Mouse (Mus musculus) stomach, embryonic 15.5 days (tissue): Measurements from ENCODE around the gene Kat2a. TPM values are rescaled to one million over a fixed set of nuclear protein-coding genes. Genes with fewer than 3 reads are reported as not detected.

ENCODE experiments used
- ATAC-seq: fragments of 200-750 bp; cut with Nextera tagmentation; 2 replicates; pipeline ENCODE4 v1.8.0; 2017; ENCODE audit warnings: low read depth, moderate number of reproducible peaks, moderate TSS enrichment; ENCODE audit not compliant: insufficient read depth, low FRiP score
- H3K27ac ChIP-seq: fragments of 300-500 bp; sonication (generic); 2 replicates; pipeline ENCODE4 v1.5.1; 2015; ENCODE audit warnings: mild to moderate bottlenecking, inconsistent platforms
- H3K27me3 ChIP-seq: fragments of 300-500 bp; sonication (generic); replicated peaks from 2 replicates; pipeline ENCODE4 v1.6.1; 2015; ENCODE audit warnings: inconsistent platforms
- H3K36me3 ChIP-seq: fragments of 300-500 bp; sonication (generic); 2 replicates; pipeline ENCODE4 v1.6.1; 2015; ENCODE audit warnings: inconsistent platforms
- H3K4me1 ChIP-seq: fragments of 300-500 bp; sonication (generic); 2 replicates; pipeline ENCODE4 v1.6.1; 2015; ENCODE audit warnings: inconsistent platforms
- H3K4me2 ChIP-seq: fragments of 300-500 bp; sonication (generic); 2 replicates; pipeline ENCODE4 v1.6.1; 2015; ENCODE audit warnings: mild to moderate bottlenecking, inconsistent platforms
- H3K4me3 ChIP-seq: fragments of 300-500 bp; sonication (generic); replicated peaks from 2 replicates; pipeline ENCODE4 v1.5.1; 2015; ENCODE audit warnings: inconsistent platforms
- H3K9ac ChIP-seq: fragments of 300-500 bp; sonication (generic); 2 replicates; pipeline ENCODE4 v1.6.1; 2015; ENCODE audit warnings: inconsistent platforms
- H3K9me3 ChIP-seq: fragments of 300-500 bp; sonication (generic); 2 replicates; pipeline ENCODE4 v1.6.1; 2016; ENCODE audit warnings: inconsistent platforms
- WGBS: fragments of 180-500 bp; shearing (Covaris S2); methylation state at CpG from one replicate; pipeline ENCODE4 v1.1.7; 2015; 5-methylcytosine and 5-hydroxymethylcytosine counted together
- polyA plus RNA-seq: library from polyadenylated mRNA; unstranded; fragments of >200 nt; fragmentation: Nextera tagmentation; extraction: Ambion mirVana; gene quantifications from 2 replicates; pipeline ENCODE4 v1.2.1, GENCODE M21; 2015

The Kat2a gene
- polyA plus RNA-seq, 1 experiment from 2014 or later: 47.3 TPM

DNA sequence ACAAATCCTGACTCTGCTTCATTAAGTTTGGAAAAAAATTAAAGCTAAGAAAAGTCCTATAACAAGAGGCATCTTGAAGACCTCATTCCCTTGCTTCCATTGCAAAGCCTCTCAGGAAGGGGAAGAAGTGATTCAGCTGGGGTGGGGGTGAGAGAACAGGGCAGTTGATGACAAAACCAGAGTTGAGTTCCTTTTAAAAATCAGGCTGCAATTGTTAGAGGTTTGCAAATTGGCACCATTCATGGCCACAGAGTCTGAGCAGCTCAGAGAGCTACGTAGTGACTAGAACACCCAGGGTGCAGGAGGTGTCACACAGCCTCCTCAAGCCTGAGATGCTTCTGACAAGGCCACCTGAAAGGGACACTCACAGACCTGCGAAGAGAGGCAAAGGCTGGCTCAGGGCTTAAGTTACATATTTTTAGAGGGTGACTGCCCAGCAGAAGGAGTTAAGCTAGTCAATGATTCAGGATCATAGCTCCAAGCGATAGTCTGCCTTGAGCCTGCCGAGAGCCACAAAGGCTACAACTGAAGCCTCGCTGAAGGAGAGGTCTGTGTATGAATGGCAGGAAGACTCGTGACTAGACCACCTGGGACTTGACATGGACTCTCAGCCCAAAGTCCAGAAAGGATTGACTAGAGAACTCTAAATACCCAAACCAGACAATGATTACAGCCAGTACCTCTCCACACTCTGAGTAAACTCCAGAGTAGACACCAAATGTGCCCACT, 18.4 kb upstream of the Kat2a start:
- H3K36me3 ChIP-seq: no peaks in the 10 kb centered on the region
- peaks cover 4% of the 10 kb centered on the region for H3K4me1 ChIP-seq
- H3K27ac ChIP-seq: no peak overlapping the region
- 85% methylated on average over 6 of the region's 6 CpGs for WGBS
- no peaks in the 10 kb centered on the region for H3K27me3 ChIP-seq
- H3K4me3 ChIP-seq: no peak overlapping the region
- H3K9me3 ChIP-seq: no peaks in the 10 kb centered on the region
- no peak for ATAC-seq
- no peak overlapping the region for H3K4me2 ChIP-seq
- H3K9ac ChIP-seq: no peak overlapping the region

DNA sequence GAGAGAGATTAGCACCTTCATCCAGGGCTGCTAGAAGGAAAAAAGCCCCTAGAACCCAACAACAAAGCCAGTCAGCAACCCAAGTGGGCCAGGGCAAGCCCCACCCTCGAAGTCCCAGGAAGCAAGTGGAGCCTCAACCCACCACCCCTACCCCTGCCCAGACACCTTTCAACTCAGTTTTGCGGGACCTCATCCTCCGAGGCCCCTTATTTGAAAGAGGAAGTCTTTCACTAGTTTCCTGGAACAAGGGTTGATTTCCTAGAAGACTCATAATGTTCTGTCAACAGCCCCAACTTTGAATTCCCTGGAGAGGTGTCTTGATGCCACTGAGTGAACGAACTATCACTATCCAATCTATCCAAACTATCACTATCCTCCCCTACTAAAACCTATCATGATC, 17.7 kb upstream of the Kat2a start:
- no peak for ATAC-seq
- WGBS: 80% methylated on average over 4 of the region's 4 CpGs
- H3K4me1 ChIP-seq: peaks cover 5% of the 10 kb centered on the region
- H3K4me2 ChIP-seq: no peak overlapping the region
- H3K9me3 ChIP-seq: no peaks in the 10 kb centered on the region
- H3K27me3 ChIP-seq: no peaks in the 10 kb centered on the region
- no peak overlapping the region for H3K4me3 ChIP-seq
- H3K36me3 ChIP-seq: no peaks in the 10 kb centered on the region
- H3K9ac ChIP-seq: no peak overlapping the region
- H3K27ac ChIP-seq: no peak overlapping the region

DNA sequence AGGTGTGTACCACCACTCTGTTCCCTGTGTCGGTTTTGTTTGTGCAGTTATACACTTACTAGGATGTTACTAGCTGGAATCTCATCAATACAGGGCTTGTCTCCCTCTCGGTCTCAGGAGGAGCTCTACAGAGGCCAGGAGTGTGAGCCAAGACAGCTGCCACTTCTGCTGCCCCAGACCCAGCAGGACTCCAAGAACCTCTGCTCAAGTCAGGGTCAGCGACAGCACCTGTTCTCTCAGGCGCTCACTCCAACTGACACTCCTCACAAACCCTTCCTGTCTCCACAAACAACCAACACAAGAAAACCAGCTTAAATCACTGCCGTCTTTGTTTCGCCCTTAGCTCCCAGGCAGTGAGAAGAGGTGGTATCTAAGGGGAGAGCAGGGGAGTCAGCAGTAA, 16.3 kb upstream of the Kat2a start:
- H3K36me3 ChIP-seq: no peaks in the 10 kb centered on the region
- no peak overlapping the region for H3K9ac ChIP-seq
- 80% methylated on average over 6 of the region's 6 CpGs for WGBS
- H3K4me1 ChIP-seq: peaks cover 10% of the 10 kb centered on the region
- H3K27ac ChIP-seq: no peak overlapping the region
- no peak overlapping the region for H3K4me2 ChIP-seq
- H3K9me3 ChIP-seq: no peaks in the 10 kb centered on the region
- H3K4me3 ChIP-seq: no peak overlapping the region
- no peaks in the 10 kb centered on the region for H3K27me3 ChIP-seq
- ATAC-seq: no peak

DNA sequence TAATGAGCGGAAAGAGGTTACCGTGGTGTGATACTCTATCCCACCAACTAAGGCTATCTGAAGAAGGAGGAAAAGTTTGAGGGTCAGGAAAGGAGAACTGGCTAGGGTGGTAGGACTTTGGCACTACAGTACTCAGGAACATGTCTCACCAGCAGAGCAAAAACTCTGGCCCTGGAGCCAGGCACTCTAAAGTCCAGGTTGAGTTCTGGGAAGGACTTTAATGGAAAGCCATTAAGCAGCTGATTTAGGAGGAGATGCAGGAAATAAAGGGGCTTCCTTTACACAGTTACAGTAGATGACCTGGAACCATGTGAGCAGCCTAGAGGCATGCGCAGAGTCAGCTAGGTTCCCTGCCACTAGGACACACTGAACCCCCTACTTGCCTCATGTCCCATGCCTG, 14.9 kb upstream of the Kat2a start:
- H3K9me3 ChIP-seq: no peaks in the 10 kb centered on the region
- H3K27ac ChIP-seq: no peak overlapping the region
- no peak for ATAC-seq
- H3K36me3 ChIP-seq: no peaks in the 10 kb centered on the region
- no peak overlapping the region for H3K4me3 ChIP-seq
- no peak overlapping the region for H3K4me2 ChIP-seq
- H3K4me1 ChIP-seq: peaks cover 16% of the 10 kb centered on the region
- 92% methylated on average over 3 of the region's 3 CpGs for WGBS
- H3K27me3 ChIP-seq: no peaks in the 10 kb centered on the region
- H3K9ac ChIP-seq: no peak overlapping the region

DNA sequence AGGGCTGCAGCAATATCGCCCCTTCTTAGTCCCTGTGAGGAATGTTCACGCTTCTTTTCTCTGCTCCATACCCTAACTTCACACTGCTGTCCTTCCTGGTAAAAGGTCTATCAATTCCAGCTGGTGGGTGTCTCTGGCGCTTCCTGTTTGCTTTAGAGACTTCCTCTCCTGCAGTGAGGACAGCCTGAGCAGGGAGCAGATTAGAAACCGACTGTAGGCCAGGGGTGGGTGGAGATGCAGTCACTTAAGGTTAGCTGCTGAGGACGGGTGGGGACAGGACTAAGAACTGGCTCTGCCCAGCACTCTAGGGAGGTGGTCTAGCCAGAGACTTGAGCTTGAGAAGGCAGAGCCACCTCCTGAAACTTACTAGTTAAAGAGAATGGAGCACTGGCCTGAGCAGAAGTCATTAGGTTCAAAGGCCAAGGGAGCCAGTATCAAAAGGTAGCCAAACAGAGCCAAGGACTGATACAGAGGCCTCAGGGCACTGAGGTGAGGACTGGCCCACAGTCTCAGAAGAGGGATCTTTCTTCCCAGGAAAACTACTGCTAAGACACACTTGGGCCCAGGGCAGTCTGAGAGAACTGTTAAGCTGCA, 12.8 kb upstream of the Kat2a start:
- 32% methylated on average over 5 of the region's 5 CpGs for WGBS
- Histone ChIP-seq H3K4me1 (peaks cover 31% of the 10 kb centered on the region), H3K36me3 (no peaks in the 10 kb centered on the region), H3K27ac (peak overlapping the region; percentile 70), H3K4me3 (no peak overlapping the region), H3K9ac (no peak overlapping the region), H3K4me2 (peak overlapping the region; percentile 19; the same call in 1 of the 2 replicates), H3K27me3 (no peaks in the 10 kb centered on the region), H3K9me3 (no peaks in the 10 kb centered on the region)
- 0 out of 2 replicates have a peak, but pooled peaks have one; percentile 50 for ATAC-seq

DNA sequence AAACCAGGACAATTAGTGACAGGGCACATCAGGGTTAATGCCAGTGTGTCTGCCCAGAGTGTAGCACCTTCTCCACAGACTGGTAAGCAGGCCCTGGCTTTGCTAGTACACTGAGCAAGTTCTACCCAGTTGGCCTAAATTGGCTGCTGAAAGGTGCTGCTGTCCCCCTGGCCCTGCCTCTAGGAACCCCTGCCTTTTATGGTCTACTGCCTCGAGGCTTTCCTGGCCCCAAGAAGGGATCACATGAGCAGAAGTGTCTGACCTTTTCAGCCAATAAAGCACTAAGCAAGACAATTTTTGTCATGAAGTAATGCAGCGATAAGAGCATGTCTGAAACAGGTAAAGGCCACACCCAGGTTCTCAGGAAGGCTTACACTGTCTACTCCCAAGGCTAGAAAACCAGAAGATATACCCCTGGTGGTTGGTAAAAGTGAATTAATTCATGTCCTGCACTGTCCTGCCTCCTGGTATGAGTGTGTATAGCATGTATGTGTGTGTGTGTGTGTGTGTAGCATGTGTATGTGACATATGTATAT, 10.3 kb upstream of the Kat2a start:
- H3K27me3 ChIP-seq: no peaks in the 10 kb centered on the region
- 39% methylated on average over 2 of the region's 2 CpGs for WGBS
- ATAC-seq: no peak
- peaks cover 31% of the 10 kb centered on the region for H3K4me1 ChIP-seq
- H3K4me2 ChIP-seq: no peak overlapping the region
- H3K4me3 ChIP-seq: no peak overlapping the region
- peak overlapping the region; percentile 28; the same call in 1 of the 2 replicates for H3K27ac ChIP-seq
- H3K9ac ChIP-seq: no peak overlapping the region
- peaks cover 5% of the 10 kb centered on the region; the same call in 1 of the 2 replicates for H3K36me3 ChIP-seq
- no peaks in the 10 kb centered on the region for H3K9me3 ChIP-seq

DNA sequence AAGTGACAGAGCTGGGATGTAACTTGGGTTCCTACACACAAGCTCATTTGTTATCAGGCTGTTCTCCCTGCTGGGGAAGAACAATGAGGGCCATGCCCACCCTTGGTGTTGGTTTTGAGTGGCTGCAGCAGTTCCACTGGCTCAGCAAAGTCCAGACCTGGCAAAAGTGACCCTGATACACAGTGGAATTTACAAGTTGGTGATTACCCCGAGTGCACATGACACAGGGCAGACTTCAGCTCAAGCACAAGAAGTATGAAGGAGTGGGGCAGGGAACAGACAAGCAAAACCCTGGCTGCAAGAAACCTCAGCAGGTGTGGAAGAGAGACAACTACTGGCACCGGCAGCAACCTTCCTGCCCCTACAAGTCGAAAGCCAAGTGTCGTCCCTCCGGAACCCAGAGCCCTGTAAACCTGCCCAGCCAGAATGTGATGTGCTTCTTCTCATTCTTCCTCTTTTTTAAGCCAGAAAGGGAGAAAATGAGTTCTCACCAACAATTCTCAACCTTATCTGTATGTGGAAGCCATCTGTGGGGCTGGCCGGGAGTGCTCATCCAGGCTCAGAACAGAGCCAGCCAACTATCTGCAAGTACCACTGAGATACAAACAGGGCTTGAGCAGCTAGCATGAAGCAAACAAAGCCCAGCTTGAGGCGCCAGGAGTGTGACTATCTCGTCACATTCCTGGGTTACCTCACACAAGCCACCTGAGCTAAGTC, 9.7 kb upstream of the Kat2a start:
- WGBS: 59% methylated on average over 8 of the region's 8 CpGs
- H3K36me3 ChIP-seq: peaks cover 8% of the 10 kb centered on the region
- no peaks in the 10 kb centered on the region for H3K9me3 ChIP-seq
- H3K4me3 ChIP-seq: no peak overlapping the region
- peak overlapping the region; percentile 28; the same call in 1 of the 2 replicates for H3K27ac ChIP-seq
- peaks cover 31% of the 10 kb centered on the region for H3K4me1 ChIP-seq
- no peak overlapping the region for H3K4me2 ChIP-seq
- H3K9ac ChIP-seq: no peak overlapping the region
- no peak for ATAC-seq
- H3K27me3 ChIP-seq: no peaks in the 10 kb centered on the region

DNA sequence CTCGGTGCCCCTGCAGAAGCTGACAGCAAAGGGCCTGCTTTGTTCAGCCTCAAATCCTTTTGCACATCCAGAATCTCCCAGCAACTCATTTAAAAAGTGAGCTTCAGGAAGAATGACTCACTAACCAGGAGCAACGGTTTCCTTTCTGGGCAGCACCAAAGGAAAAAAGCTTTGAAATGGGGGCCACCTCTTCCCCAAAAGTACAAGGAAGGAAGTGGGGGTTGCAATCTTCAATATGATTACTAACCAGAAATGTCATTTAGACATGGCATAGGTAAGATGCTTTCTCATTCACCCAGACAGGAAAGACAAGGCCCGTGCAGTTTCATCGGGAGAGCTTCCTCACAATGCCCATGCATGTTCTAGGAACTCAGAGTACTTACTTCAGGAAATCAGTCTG, 9.0 kb upstream of the Kat2a start:
- no peak overlapping the region for H3K4me3 ChIP-seq
- no peak overlapping the region for H3K9ac ChIP-seq
- no peaks in the 10 kb centered on the region for H3K27me3 ChIP-seq
- H3K9me3 ChIP-seq: no peaks in the 10 kb centered on the region
- no peak overlapping the region for H3K4me2 ChIP-seq
- peak overlapping the region; percentile 42; the same call in 1 of the 2 replicates for H3K27ac ChIP-seq
- peaks cover 31% of the 10 kb centered on the region for H3K4me1 ChIP-seq
- H3K36me3 ChIP-seq: peaks cover 14% of the 10 kb centered on the region
- no peak for ATAC-seq
- 58% methylated on average over 4 of the region's 4 CpGs for WGBS

DNA sequence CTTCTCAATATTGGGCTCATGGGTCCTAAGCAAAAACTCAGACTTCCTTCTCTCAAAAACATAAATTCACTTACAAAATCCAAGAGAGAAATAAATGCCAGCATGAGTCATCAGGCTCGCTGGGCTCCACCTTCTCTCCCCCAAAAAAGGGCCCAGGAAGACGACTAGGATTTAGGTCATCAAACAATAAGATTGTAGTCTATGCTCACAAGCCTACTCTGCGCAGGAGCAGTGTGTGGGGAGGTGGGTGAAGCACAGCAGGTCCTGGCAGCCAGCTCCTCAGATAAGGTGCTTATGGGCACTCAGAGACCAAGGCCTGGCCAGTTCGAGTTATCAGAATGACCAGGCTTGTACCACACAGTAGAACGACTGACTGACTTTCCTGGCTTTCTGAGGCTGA, 8.1 kb upstream of the Kat2a start:
- Histone ChIP-seq H3K4me2 (no peak overlapping the region), H3K27me3 (no peaks in the 10 kb centered on the region), H3K4me1 (peaks cover 30% of the 10 kb centered on the region), H3K36me3 (peaks cover 18% of the 10 kb centered on the region), H3K9me3 (no peaks in the 10 kb centered on the region), H3K27ac (peak overlapping the region; percentile 42; the same call in 1 of the 2 replicates), H3K9ac (no peak overlapping the region), H3K4me3 (no peak overlapping the region)
- no peak for ATAC-seq
- WGBS: 63% methylated on average over 5 of the region's 5 CpGs

DNA sequence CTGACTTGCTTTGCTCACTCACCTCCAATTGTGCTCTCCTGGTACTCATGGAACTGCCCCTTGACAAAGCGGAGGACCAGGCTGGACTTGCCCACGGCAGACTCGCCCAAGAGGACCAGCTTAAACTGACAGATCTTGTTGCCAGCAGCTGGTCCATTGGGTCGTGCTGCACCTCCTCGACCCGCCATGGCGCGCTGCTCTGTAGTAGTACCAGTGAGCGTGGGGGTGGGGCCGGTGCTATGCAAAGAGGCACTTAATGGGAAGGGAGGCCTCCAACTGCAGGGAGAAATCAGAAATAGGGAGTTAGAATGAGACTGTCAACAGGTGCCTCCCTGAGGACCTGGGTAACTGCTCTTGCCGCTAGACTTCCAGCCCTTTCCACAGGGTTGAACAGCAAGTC, 7.6 kb upstream of the Kat2a start:
- 86% methylated on average over 11 of the region's 11 CpGs for WGBS
- Histone ChIP-seq H3K4me2 (no peak overlapping the region), H3K4me3 (no peak overlapping the region), H3K9ac (no peak overlapping the region), H3K36me3 (peaks cover 18% of the 10 kb centered on the region), H3K27ac (peak overlapping the region; percentile 18; the same call in 1 of the 2 replicates), H3K27me3 (no peaks in the 10 kb centered on the region), H3K4me1 (peaks cover 25% of the 10 kb centered on the region), H3K9me3 (no peaks in the 10 kb centered on the region)
- no peak for ATAC-seq

DNA sequence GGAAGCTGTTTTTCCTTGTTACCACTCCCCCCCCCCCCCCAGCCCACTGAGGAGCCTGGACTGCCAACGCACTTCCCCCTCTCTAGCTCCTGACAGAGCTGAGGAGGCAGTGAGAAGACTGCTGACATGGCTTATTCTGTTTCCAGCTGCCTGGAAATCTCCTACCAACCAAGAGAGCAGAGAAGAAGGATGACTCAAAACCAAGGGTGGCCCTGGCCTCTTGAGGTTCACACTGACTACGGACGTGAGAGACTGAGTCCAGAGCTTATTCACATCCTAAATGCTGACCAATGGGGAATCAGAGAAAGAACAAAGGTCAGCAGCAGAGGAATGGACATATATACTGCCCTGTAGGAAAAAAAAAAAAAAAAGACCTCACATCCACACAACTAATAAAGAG, 7.0 kb upstream of the Kat2a start:
- Histone ChIP-seq H3K9me3 (no peaks in the 10 kb centered on the region), H3K4me3 (no peak overlapping the region), H3K36me3 (peaks cover 18% of the 10 kb centered on the region), H3K4me2 (no peak overlapping the region), H3K27me3 (no peaks in the 10 kb centered on the region), H3K27ac (peak overlapping the region; percentile 18; the same call in 1 of the 2 replicates), H3K4me1 (peaks cover 21% of the 10 kb centered on the region), H3K9ac (no peak overlapping the region)
- no peak for ATAC-seq
- WGBS: 75% methylated on average over 3 of the region's 3 CpGs

DNA sequence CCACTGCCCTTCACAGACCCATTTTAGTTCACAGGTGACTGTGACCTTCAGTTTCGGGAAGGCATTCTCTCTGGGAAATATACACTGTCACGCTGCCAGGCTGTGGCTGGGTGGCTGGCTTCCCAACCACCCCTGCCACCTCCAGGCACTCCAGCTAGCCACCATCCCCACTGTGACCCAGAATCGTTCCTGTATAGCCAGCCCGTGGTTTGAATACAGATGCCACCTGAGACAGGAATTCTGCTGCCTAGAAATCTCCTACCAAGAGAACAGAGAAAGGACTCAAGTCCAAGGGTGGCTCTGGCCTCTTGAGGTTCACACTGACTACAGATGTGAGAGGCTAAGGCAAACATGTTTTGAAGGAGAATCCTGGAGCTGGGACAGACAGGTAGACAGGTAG, 6.6 kb upstream of the Kat2a start:
- Histone ChIP-seq H3K9me3 (no peaks in the 10 kb centered on the region), H3K4me1 (peaks cover 25% of the 10 kb centered on the region), H3K4me2 (no peak overlapping the region), H3K27me3 (no peaks in the 10 kb centered on the region), H3K9ac (no peak overlapping the region), H3K36me3 (peaks cover 18% of the 10 kb centered on the region), H3K27ac (no peak overlapping the region), H3K4me3 (no peak overlapping the region)
- ATAC-seq: no peak
- WGBS: 90% methylated on average over 4 of the region's 4 CpGs
